Mouse (Mus musculus): ENCODE measurements around the gene Slc2a10. TPM values are rescaled to one million over a fixed set of nuclear protein-coding genes. Genes with fewer than 3 reads are reported as not detected.
A peak's percentile ranks its signal among the peaks of the same experiment; 100 is the strongest.

Gene Slc2a10
- not detected for polyA plus RNA-seq (2017; shearing (Covaris generic))

GRCm38 (mm10) chr2:165503259-165504203, at the start of gene Slc2a10:
TSS of gene Slc2a10 (plus strand) at chr2:165503787.
- ATAC-seq: no peak

- ATAC-seq: no peak
Observed at GRCm38 (mm10) chr2:165456710-165457109, 46.9 kb upstream of the Slc2a10 start.

GRCm38 (mm10) chr2:165458189-165458588, 45.4 kb upstream of the Slc2a10 start:
- ATAC-seq: no peak

- no peak for ATAC-seq
Observed at GRCm38 (mm10) chr2:165459663-165460062, 43.9 kb upstream of the Slc2a10 start.

GRCm38 (mm10) chr2:165467824-165468452, 35.6 kb upstream of the Slc2a10 start:
- ATAC-seq: no peak

DNA sequence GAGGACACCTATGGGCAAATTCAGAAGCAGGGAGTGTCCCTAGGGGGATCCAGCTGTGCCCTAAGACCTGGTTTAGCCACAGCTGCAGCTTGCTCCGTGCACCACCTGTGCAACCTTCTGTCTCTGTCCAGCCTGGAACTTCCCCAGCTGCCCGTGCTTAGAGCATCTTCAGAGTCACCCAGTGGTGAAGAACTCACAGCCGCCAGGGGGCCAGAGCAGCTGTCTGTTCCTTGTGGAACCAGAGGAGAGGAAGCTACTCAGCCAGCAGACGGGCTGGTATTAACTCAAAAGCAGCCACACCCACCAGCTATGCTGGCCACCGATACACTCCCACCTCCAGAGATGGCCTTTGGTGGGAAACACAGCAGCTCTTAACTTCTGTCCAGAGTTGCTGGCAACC, 33.4 kb upstream of the Slc2a10 start:
- no peak for ATAC-seq

GRCm38 (mm10) chr2:165471943-165472342, 31.6 kb upstream of the Slc2a10 start:
- ATAC-seq: no peak

- ATAC-seq: no peak
Observed at GRCm38 (mm10) chr2:165473003-165473402, 30.6 kb upstream of the Slc2a10 start, which contains the start of gene Slc13a3. TSS of gene Slc13a3 (minus strand) at chr2:165473230.

- ATAC-seq: no peak
Observed at GRCm38 (mm10) chr2:165475412-165475811, 28.2 kb upstream of the Slc2a10 start.

GRCm38 (mm10) chr2:165475850-165476249, 27.7 kb upstream of the Slc2a10 start:
- no peak for ATAC-seq

- no peak for ATAC-seq
Observed at GRCm38 (mm10) chr2:165482003-165482402, 21.6 kb upstream of the Slc2a10 start.

GRCm38 (mm10) chr2:165484152-165484551, 19.4 kb upstream of the Slc2a10 start:
- no peak for ATAC-seq

DNA sequence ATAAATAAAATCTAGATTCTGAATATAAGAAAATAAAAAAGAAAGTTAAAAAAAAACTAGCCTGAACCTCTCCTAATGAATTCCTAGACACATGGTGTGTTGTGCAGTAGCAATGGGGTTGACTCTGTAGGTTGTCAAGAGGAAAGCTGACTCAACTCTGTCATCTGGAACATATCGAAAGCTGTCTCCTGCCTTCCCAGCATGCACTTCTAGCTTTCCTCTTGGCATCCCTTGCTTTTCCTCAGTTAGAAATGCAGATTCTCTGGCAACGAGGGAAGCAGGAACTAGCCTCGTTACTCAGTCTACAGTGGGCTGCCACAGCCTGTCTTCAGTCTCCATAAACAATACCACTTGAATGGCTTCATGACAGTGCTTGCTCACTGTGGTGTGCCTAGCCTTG, 17.8 kb upstream of the Slc2a10 start:
- no peak for ATAC-seq

DNA sequence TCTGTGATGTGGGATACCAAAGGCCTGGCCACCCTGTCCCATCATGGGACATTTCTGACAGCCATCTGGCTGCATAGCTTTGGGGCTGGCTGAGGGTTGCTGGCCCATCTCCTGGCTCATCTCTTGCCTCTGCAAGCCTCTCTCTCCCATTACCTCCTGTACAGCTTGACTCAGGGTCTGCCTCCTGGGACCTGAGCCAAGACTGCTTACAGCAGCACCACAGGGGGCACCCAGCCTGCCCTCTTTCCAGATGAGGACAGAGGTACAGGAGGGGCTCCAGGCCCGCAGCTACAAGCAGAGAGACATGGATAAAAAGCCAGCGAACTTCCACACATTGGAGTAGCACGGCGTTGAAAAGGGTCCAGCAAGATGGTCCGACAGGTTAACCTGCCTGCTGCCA, 17.2 kb upstream of the Slc2a10 start:
- no peak for ATAC-seq

DNA sequence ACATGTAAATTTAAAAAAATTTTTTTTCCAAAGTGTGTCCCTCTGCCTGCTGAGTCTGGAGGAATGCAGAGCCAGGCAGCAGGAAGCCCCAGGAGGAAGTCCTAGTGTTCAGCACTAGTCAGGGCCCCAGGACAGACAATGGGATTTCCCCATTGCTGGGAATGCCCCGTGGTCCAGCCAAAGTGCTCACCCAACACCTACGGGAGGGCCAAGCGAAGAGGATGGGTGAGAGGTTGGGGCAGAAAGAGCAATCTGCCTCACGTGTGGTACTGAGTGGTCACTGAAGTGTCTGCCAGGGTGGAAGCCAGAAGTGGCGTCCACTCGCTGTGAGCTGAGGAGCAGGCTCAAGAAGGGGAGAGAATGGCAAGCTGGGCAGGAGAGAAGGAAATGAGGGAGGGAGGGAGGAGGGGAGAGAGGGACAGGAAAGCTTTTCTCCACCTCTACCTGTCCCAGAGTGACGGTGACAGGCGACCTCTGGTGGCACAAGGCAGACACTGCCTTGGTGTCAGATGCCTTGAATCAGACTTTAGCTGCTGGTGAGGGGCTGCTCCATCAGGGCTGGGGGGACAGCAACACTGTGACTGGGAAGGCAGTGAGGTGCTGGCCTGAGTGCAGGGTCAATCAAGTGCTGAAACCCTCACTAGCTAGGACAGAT, 16.6 kb upstream of the Slc2a10 start:
- ATAC-seq: peak; percentile 77

GRCm38 (mm10) chr2:165492648-165493553, 10.7 kb upstream of the Slc2a10 start, which contains the start of gene Trp53rka:
TSS of gene Trp53rka (minus strand) at chr2:165493324.
- peak; percentile 73 for ATAC-seq

DNA sequence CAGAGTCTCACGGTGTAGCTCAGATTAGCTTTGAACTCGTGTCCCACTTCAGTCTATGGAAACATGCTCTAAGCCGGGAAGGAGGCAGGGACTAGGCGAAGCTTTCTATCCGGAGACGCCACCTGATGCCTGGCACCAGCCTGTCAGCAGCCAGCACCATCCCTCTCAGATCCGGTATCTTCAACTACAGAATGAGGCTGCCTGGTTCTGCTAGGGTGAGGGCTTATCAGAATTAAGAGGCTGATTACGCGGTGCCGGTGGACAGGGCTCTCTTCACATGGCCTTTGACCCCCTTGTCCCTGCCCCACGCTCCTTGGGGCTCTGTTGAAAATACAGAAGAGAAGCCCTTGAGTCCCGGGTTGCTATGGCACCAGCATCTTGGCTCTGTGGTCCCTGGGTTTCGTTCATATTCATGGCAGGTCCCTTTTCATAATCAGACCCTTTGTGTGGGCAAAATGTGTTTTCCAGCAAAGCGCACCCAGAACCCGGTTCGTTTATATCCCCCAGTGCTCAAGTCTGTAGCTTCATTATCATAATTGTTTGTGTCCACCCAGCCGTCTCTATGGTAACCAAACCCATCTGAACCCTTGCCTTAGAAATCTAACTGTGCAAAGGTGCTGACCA, 9.9 kb upstream of the Slc2a10 start:
- ATAC-seq: no peak

- ATAC-seq: no peak
Observed at GRCm38 (mm10) chr2:165494495-165494894, 9.1 kb upstream of the Slc2a10 start.

DNA sequence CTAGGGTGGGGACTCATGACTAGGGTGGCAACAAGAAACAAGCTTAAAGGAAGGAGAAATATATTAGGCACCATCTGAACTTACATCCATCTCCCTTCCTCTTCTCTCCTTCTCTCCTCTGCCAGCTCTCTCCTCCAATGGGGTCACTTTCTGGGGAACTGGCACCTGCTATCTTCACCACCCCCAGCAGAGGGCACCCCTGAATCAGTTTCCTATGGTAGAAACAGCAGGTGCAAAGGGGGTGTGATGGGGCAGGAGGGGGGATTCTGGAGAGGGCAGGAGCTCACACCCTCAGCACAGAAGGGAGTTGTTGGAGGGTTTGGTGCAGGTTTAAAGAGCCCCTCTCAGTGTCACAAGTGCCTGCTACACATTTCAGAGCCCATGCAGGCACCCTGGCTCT, 7.3 kb upstream of the Slc2a10 start:
- ATAC-seq: no peak

DNA sequence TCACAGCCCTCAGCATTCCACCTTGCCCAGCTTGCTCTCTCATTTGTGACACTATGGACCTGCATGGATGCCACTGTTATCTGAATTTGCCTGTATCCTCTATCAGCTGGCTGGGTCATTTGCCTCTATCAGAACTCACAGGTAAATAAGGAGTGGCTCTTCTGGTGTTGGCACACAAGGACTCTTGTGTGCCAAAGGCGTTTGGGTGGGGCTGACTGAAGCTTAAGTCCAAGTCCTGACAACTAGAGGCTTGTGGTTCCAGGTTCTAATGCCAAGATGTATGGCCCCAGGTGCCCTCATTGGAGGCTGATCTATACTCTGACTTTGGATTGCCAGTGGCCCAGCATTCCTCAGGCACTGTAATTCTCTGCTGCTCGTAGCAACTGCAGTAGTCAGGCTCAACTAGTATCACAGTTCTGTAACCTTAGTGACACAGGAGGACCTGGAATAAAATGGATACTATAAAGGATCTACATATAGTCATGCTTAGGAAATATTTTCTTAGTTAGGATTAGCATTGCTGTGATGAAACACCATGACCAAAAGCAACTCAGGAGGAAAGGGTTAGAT, 5.8 kb upstream of the Slc2a10 start:
- no peak for ATAC-seq

DNA sequence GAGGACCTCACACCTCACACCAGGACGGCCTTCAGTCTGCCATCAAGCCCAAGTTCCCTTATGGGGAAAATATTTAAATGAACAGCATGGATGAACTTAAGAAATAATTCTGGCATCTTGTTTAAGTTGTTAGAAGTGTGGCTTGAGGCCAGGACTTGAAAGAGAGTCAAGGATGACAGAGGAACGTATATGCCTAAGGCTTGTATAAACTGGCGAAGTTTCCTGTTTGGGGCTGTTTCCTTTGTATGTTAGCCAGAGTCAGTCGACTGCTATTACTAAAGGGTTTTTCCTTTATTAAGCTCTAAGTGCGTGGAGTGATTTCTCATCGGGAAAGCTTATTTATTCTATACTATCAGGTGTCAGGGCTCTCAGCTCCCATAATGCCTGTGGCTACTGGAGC, 4.8 kb upstream of the Slc2a10 start:
- ATAC-seq: no peak
